Mouse (Mus musculus): ENCODE data around the gene Pth2.
A peak's percentile ranks its signal among the peaks of the same experiment; 100 is the strongest.

GRCm38 (mm10) chr7:45135993-45136567, 44.7 kb upstream of the Pth2 start, which contains the start of the genes Gm45713 and Flt3l:
- TF ChIP-seq CTCF (IDR thresholded peaks at IDR 0.05; ENCODE audit: low read depth): peak; percentile 100
- no peak for TF ChIP-seq EP300 (IDR thresholded peaks at IDR 0.05; ENCODE audit: low read depth)
